ENCODE assay signal across 13 mouse cellular contexts in genomic region chr11:42650111-42650510, GRCm38 (mm10).
DNase-seq lines count a peak whose midpoint lies in the region; ATAC-seq and TF ChIP-seq lines count a peak whose summit lies in the region.
"Had no signal": no experiment of that assay in that cellular context is flagged by ENCODE, and none has a peak within 500 bp of the region (broad histone marks: within the 10 kb centered on the region; RNA-seq: fewer than 3 reads in every experiment).

No protein-coding gene starts in this region.

- H3K4me2 ChIP-seq in forebrain, embryonic 13.5 days, result no peak overlapping the region
- H3K4me2 ChIP-seq in lung, embryonic 14.5 days, result no peak overlapping the region
- H3K4me2 ChIP-seq: liver, embryonic 12.5 days had no signal

- no peak overlapping the region for H3K4me3 ChIP-seq in forebrain, embryonic 13.5 days
- no peak overlapping the region for H3K4me3 ChIP-seq in forebrain, embryonic 10.5 days
- H3K4me3 ChIP-seq in lung, embryonic 14.5 days (ENCODE audit: low read depth, low read length), result no peak overlapping the region
- H3K4me3 ChIP-seq in heart, adult 2 months, result no peak overlapping the region
- H3K4me3 ChIP-seq: heart, embryonic 10.5 days; liver, embryonic 12.5 days had no signal

- no peaks in the 10 kb centered on the region for H3K9me3 ChIP-seq in forebrain, embryonic 13.5 days (replicated peaks)
- H3K9me3 ChIP-seq in forebrain, embryonic 10.5 days, result no peaks in the 10 kb centered on the region
- H3K9me3 ChIP-seq in lung, embryonic 14.5 days (ENCODE audit: low read depth, low read length), result no peaks in the 10 kb centered on the region
- H3K9me3 ChIP-seq: heart, embryonic 10.5 days; liver, embryonic 12.5 days had no signal

- DNase-seq in forebrain, embryonic 10.5 days (ENCODE audit: extremely low spot score, low spot score), result no peak
- DNase-seq in lung, embryonic 14.5 days, result peak; percentile 59
- no peak for DNase-seq in lung, postnatal 14 days
- peak; percentile 84 to 85 for DNase-seq in cerebellum, postnatal 25 days
- peak; percentile 61 to 67 for DNase-seq in layer of hippocampus, postnatal 14 days (ENCODE audit: low spot score in 2 of 2)
- no peak for DNase-seq in heart, adult 2 months
- no peak for DNase-seq in heart, postnatal 4 days

- H3K9ac ChIP-seq in forebrain, embryonic 13.5 days, result no peak overlapping the region
- no peak overlapping the region for H3K9ac ChIP-seq in lung, embryonic 14.5 days
- no peak overlapping the region for H3K9ac ChIP-seq in heart, adult 2 months (ENCODE audit: low read depth, low read length)
- H3K9ac ChIP-seq: liver, embryonic 12.5 days had no signal

- no peaks in the 10 kb centered on the region for H3K4me1 ChIP-seq in forebrain, embryonic 13.5 days
- no peaks in the 10 kb centered on the region for H3K4me1 ChIP-seq in forebrain, embryonic 10.5 days
- H3K4me1 ChIP-seq in lung, embryonic 14.5 days (ENCODE audit: insufficient read depth), result no peaks in the 10 kb centered on the region
- H3K4me1 ChIP-seq in heart, adult 2 months (ENCODE audit: control insufficient read depth, insufficient read depth, low read length), result no peaks in the 10 kb centered on the region
- H3K4me1 ChIP-seq: heart, embryonic 10.5 days; liver, embryonic 12.5 days had no signal

- intact Hi-C loops in heart, adult 2 months (cut with DNase I), result no loop called here

- no peak for TF ChIP-seq POLR2A in heart, adult 2 months (IDR thresholded peaks at IDR 0.05; ENCODE audit: insufficient read depth, low read depth, low read length)

- TF ChIP-seq CTCF in lung, embryonic 14.5 days (IDR thresholded peaks at IDR 0.05; ENCODE audit: low read depth), result no peak
- TF ChIP-seq CTCF in heart, adult 2 months (IDR thresholded peaks at IDR 0.05), result no peak

- no peak for TF ChIP-seq EP300 in heart, adult 2 months (IDR thresholded peaks at IDR 0.05; ENCODE audit: insufficient read depth, low read depth, low read length)

- no peak overlapping the region for H3K27ac ChIP-seq in forebrain, embryonic 13.5 days
- no peak overlapping the region for H3K27ac ChIP-seq in forebrain, embryonic 10.5 days
- no peak overlapping the region for H3K27ac ChIP-seq in lung, embryonic 14.5 days (ENCODE audit: low read depth)
- no peak overlapping the region for H3K27ac ChIP-seq in heart, adult 2 months
- H3K27ac ChIP-seq: heart, embryonic 10.5 days; liver, embryonic 12.5 days had no signal

- no peaks in the 10 kb centered on the region for H3K27me3 ChIP-seq in forebrain, embryonic 13.5 days
- H3K27me3 ChIP-seq in forebrain, embryonic 10.5 days (ENCODE audit: poor library complexity, severe bottlenecking), result no peaks in the 10 kb centered on the region
- no peaks in the 10 kb centered on the region for H3K27me3 ChIP-seq in lung, embryonic 14.5 days (ENCODE audit: insufficient read depth, low read length)
- H3K27me3 ChIP-seq in heart, adult 2 months (ENCODE audit: control insufficient read depth, insufficient read depth, low read length), result no peaks in the 10 kb centered on the region
- H3K27me3 ChIP-seq: liver, embryonic 12.5 days had no signal

- ATAC-seq in forebrain, embryonic 13.5 days, result peak; percentile 46; the same call in 1 of the 2 replicates
- ATAC-seq in lung, embryonic 14.5 days (ENCODE audit: insufficient read depth), result peak; percentile 71
- ATAC-seq: intestine, postnatal 0 days; liver, embryonic 12.5 days; midbrain, embryonic 16.5 days had no signal

- H3K36me3 ChIP-seq in forebrain, embryonic 13.5 days (ENCODE audit: poor library complexity, severe bottlenecking), result no peaks in the 10 kb centered on the region
- no peaks in the 10 kb centered on the region for H3K36me3 ChIP-seq in forebrain, embryonic 10.5 days (replicated peaks)
- no peaks in the 10 kb centered on the region for H3K36me3 ChIP-seq in lung, embryonic 14.5 days (ENCODE audit: insufficient read depth)
- no peaks in the 10 kb centered on the region for H3K36me3 ChIP-seq in heart, adult 2 months (ENCODE audit: control insufficient read depth, insufficient read depth, low read length)
- H3K36me3 ChIP-seq: G1E; heart, embryonic 10.5 days; liver, embryonic 12.5 days had no signal

- H3K79me2 ChIP-seq in heart, adult 2 months (replicated peaks; ENCODE audit: control insufficient read depth, insufficient read depth, low read length), result no peaks in the 10 kb centered on the region

- 67% methylated on average over 5 of the region's 5 CpGs for WGBS in forebrain, embryonic 13.5 days
- WGBS in forebrain, embryonic 10.5 days, result 79% methylated on average over 5 of the region's 5 CpGs
- WGBS in lung, embryonic 14.5 days, result 46% methylated on average over 5 of the region's 5 CpGs
- 45% methylated on average over 5 of the region's 5 CpGs for WGBS in heart, adult 2 months

Comparison
In these comparisons a context has a peak if more than half of its experiments do, and no peak if none do; other contexts are left out.
1. DNase-seq: peak in lung, embryonic 14.5 days (single experiment), cerebellum, postnatal 25 days (2 of 2) and layer of hippocampus, postnatal 14 days (2 of 2); none in forebrain, embryonic 10.5 days (single experiment), lung, postnatal 14 days (single experiment), heart, adult 2 months (0 of 2) and heart, postnatal 4 days (single experiment).